Mouse (Mus musculus): Measurements from ENCODE around the gene Olfr1180. TPM values are rescaled to one million over a fixed set of nuclear protein-coding genes. Genes with fewer than 3 reads are reported as not detected.
"Not testable (repeated sequence)": the region's sequence is repeated elsewhere in the genome, so short reads cannot be mapped to it uniquely, and the experiment has no call there.

Olfr1180 gene
- polyA plus RNA-seq (2012; rRNA removed) = not detected in 2 replicates

GRCm38 (mm10) chr2:88419051-88419450, at the start of gene Olfr1180:
Olfr1180 (minus strand) TSS chr2:88419151.
- DNase-seq (ENCODE audit: low read depth) = no peak

- DNase-seq (ENCODE audit: low read depth) = not testable (repeated sequence)
These were observed 35.6 kb upstream of the Olfr1180 start, which contains the start of gene Olfr1183 for GRCm38 (mm10) chr2:88454567-88454966. Olfr1183 (plus strand) TSS chr2:88454867.

- no peak for DNase-seq (ENCODE audit: low read depth)
These were observed 30.1 kb upstream of the Olfr1180 start, which contains the start of gene Gm13757 for GRCm38 (mm10) chr2:88449031-88449430. Gm13757 (minus strand) TSS chr2:88449131.

- DNase-seq (ENCODE audit: low read depth) = no peak
These were observed 7.1 kb upstream of the Olfr1180 start, which contains the start of gene Olfr1181 for GRCm38 (mm10) chr2:88426071-88426470. Olfr1181 (minus strand) TSS chr2:88426171.

- no peak for DNase-seq (ENCODE audit: low read depth)
These were observed 12.6 kb downstream of the Olfr1180 start, which contains the start of gene Olfr1179 for GRCm38 (mm10) chr2:88406353-88406752. Olfr1179 (minus strand) TSS chr2:88406453.

- DNase-seq (ENCODE audit: low read depth) = no peak
These were observed 32.2 kb downstream of the Olfr1180 start, which contains the start of gene Olfr1178 for GRCm38 (mm10) chr2:88386762-88387161. Olfr1178 (plus strand) TSS chr2:88387062.

Other genes with a start within 250 kb of the Olfr1180 start
- not detected in 2 replicates for gene Olfr1168, start 237.3 kb downstream of the Olfr1180 start, polyA plus RNA-seq (2012; rRNA removed)
- not detected in 2 replicates for gene Olfr1170, start 190.8 kb downstream of the Olfr1180 start, polyA plus RNA-seq (2012; rRNA removed)
- not detected in 2 replicates for gene Olfr1173, start 139.3 kb downstream of the Olfr1180 start, polyA plus RNA-seq (2012; rRNA removed)
- not detected in 2 replicates for gene Olfr1174-ps, start 104.0 kb downstream of the Olfr1180 start, polyA plus RNA-seq (2012; rRNA removed)
- not detected in 2 replicates for gene Olfr1175-ps, start 91.9 kb downstream of the Olfr1180 start, polyA plus RNA-seq (2012; rRNA removed)
- gene Olfr1176, start 82.4 kb downstream of the Olfr1180 start, polyA plus RNA-seq (2012; rRNA removed) = not detected in 2 replicates
- not detected in 2 replicates for gene Olfr1177-ps, start 72.7 kb downstream of the Olfr1180 start, polyA plus RNA-seq (2012; rRNA removed)
- not detected in 2 replicates for gene Olfr1178, start 32.1 kb downstream of the Olfr1180 start, polyA plus RNA-seq (2012; rRNA removed)
- not detected in 2 replicates for gene Olfr1179, start 12.7 kb downstream of the Olfr1180 start, polyA plus RNA-seq (2012; rRNA removed)
- not detected in 2 replicates for gene Olfr1181, start 7.0 kb upstream of the Olfr1180 start, polyA plus RNA-seq (2012; rRNA removed)
- not detected in 2 replicates for gene Gm13757, start 30.0 kb upstream of the Olfr1180 start, polyA plus RNA-seq (2012; rRNA removed)
- gene Olfr1183, start 35.7 kb upstream of the Olfr1180 start, polyA plus RNA-seq (2012; rRNA removed) = not detected in 2 replicates
- gene Olfr1184, start 64.4 kb upstream of the Olfr1180 start, polyA plus RNA-seq (2012; rRNA removed) = not detected in 2 replicates
- gene Olfr1185-ps1, start 74.2 kb upstream of the Olfr1180 start, polyA plus RNA-seq (2012; rRNA removed) = not detected in 2 replicates
- not detected in 2 replicates for gene Olfr1186, start 99.4 kb upstream of the Olfr1180 start, polyA plus RNA-seq (2012; rRNA removed)
- not detected in 2 replicates for gene Olfr1188, start 137.8 kb upstream of the Olfr1180 start, polyA plus RNA-seq (2012; rRNA removed)
- not detected in 2 replicates for gene Olfr1189, start 167.3 kb upstream of the Olfr1180 start, polyA plus RNA-seq (2012; rRNA removed)
- gene Olfr1191-ps1, start 221.4 kb upstream of the Olfr1180 start, polyA plus RNA-seq (2012; rRNA removed) = not detected in 2 replicates
- not detected in 2 replicates for gene Olfr1192-ps1, start 229.4 kb upstream of the Olfr1180 start, polyA plus RNA-seq (2012; rRNA removed)